Mouse (Mus musculus) spleen, embryonic (tissue): ENCODE data around the gene C1qtnf5.

Experiments
- CTCF ChIA-PET: fragments of 350-600 bp; sonication (Branson Sonifier 250); formaldehyde crosslinking; loops from one replicate; lab custom pipeline; 2022; lab: Charles Lee

C1qtnf5 gene

GRCm38 (mm10) chr9:44078955-44079756 is 27.9 kb upstream of the C1qtnf5 start:
- CTCF ChIA-PET: no interaction called here

GRCm38 (mm10) chr9:44079997-44080780 is 26.9 kb upstream of the C1qtnf5 start:
- CTCF ChIA-PET: no interaction called here

- CTCF ChIA-PET: interaction anchor here (0.9 kb wide), 1 partner anchor 131 kb away, joined by 3 read pairs; no protein-coding TSS in a partner anchor
These were observed 26.1 kb upstream of the C1qtnf5 start for GRCm38 (mm10) chr9:44080953-44081352.

- CTCF ChIA-PET: interaction anchor here (0.9 kb wide), 1 partner anchor 131 kb away, joined by 3 read pairs; no protein-coding TSS in a partner anchor
These were observed 25.5 kb upstream of the C1qtnf5 start for GRCm38 (mm10) chr9:44081581-44081980.

- CTCF ChIA-PET: no interaction called here
These were observed 24.8 kb upstream of the C1qtnf5 start for GRCm38 (mm10) chr9:44082266-44082665.

- CTCF ChIA-PET: interaction anchor here (0.5 to 0.7 kb wide), 2 partner anchors 10 to 12 kb away, joined by 4 read pairs; no protein-coding TSS in a partner anchor
These were observed 23.5 kb upstream of the C1qtnf5 start for GRCm38 (mm10) chr9:44083392-44084121.

GRCm38 (mm10) chr9:44084236-44084635 is 22.8 kb upstream of the C1qtnf5 start:
- CTCF ChIA-PET: no interaction called here

- CTCF ChIA-PET: no interaction called here
These were observed 22.3 kb upstream of the C1qtnf5 start for GRCm38 (mm10) chr9:44084659-44085229.

GRCm38 (mm10) chr9:44085276-44085675 is 21.8 kb upstream of the C1qtnf5 start:
- CTCF ChIA-PET: no interaction called here

GRCm38 (mm10) chr9:44085741-44086665 is 21.0 kb upstream of the C1qtnf5 start:
- CTCF ChIA-PET: interaction anchor here (0.5 to 0.6 kb wide), 2 partner anchors 31 to 897 kb away, joined by 3 to 4 read pairs; no protein-coding TSS in a partner anchor

GRCm38 (mm10) chr9:44086960-44087359 is 20.1 kb upstream of the C1qtnf5 start:
- CTCF ChIA-PET: no interaction called here

- CTCF ChIA-PET: interaction anchor here (0.6 kb wide), 1 partner anchor 11 kb away, joined by 13 read pairs; no protein-coding TSS in a partner anchor
These were observed 19.1 kb upstream of the C1qtnf5 start for GRCm38 (mm10) chr9:44087761-44088455.

- CTCF ChIA-PET: interaction anchor here (0.5 kb wide), 1 partner anchor 11 kb away, joined by 3 read pairs; no protein-coding TSS in a partner anchor
These were observed 18.0 kb upstream of the C1qtnf5 start for GRCm38 (mm10) chr9:44088877-44089608.

GRCm38 (mm10) chr9:44093612-44094503 is 13.2 kb upstream of the C1qtnf5 start:
- CTCF ChIA-PET: interaction anchor here (0.7 kb wide), 1 partner anchor 11 kb away, joined by 4 read pairs; no protein-coding TSS in a partner anchor

GRCm38 (mm10) chr9:44094737-44095136 is 12.3 kb upstream of the C1qtnf5 start:
- CTCF ChIA-PET: interaction anchor here (1.2 kb wide), 1 partner anchor 27 kb away, joined by 3 read pairs; no protein-coding TSS in a partner anchor

- CTCF ChIA-PET: interaction anchor here (1.2 kb wide), 1 partner anchor 28 kb away, joined by 3 read pairs; no protein-coding TSS in a partner anchor
These were observed 11.3 kb upstream of the C1qtnf5 start for GRCm38 (mm10) chr9:44095781-44096180.

GRCm38 (mm10) chr9:44096536-44096935 is 10.5 kb upstream of the C1qtnf5 start:
- CTCF ChIA-PET: interaction anchor here (0.5 kb wide), 1 partner anchor 851 kb away, joined by 12 read pairs; no protein-coding TSS in a partner anchor
